Mouse (Mus musculus): ENCODE results near the gene Ccdc85c.

Ccdc85c gene

GRCm38 (mm10) chr12:108178331-108179245 is 96.6 kb downstream of the Ccdc85c start:
- DNase-seq (ENCODE audit: low read depth, low spot score) = peak; percentile 48

DNA sequence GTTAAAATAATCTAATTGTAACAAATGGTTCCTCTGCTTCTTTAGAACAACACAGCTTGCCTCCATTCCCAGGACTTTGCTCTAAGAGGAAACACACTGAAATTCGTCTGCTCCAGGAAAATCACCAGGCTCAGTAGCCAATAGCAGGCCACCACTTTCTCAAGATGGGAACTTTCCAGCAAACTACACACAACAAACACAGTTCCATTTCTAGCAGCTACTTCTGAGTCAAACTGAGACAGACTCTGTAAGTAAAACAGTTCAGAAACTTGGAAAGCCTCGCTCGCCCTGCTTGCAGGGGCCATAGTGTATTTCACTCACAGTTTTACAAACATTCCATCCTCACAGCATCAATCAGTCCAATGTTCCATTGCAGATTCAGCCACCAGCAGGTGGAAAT is 98.9 kb downstream of the Ccdc85c start:
- DNase-seq (ENCODE audit: low read depth, low spot score) = no peak

- DNase-seq (ENCODE audit: low read depth, low spot score) = no peak
Observed at GRCm38 (mm10) chr12:108174606-108175505, 100.4 kb downstream of the Ccdc85c start.

- no peak for DNase-seq (ENCODE audit: low read depth, low spot score)
Observed at GRCm38 (mm10) chr12:108172639-108173038, 102.6 kb downstream of the Ccdc85c start.

DNA sequence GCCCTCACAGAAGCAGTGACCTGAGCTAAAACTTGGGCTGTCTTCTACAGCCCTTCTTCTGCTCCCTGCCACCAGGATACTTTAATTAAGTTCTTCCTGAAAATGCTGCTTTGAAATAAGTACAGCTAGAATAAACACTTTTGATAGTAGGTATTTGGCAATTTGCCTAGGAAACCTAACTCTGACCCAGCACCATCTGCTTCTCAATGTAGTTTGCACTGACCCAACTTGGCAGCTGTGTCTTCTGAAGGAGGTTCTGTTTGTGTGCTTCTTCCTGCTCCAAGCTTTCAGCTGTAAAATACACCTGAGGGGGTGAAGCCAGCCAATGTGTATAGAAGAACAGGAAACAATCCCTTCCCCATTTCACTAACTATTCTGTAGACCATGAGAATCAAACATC is 103.9 kb downstream of the Ccdc85c start:
- DNase-seq (ENCODE audit: low read depth, low spot score) = no peak

DNA sequence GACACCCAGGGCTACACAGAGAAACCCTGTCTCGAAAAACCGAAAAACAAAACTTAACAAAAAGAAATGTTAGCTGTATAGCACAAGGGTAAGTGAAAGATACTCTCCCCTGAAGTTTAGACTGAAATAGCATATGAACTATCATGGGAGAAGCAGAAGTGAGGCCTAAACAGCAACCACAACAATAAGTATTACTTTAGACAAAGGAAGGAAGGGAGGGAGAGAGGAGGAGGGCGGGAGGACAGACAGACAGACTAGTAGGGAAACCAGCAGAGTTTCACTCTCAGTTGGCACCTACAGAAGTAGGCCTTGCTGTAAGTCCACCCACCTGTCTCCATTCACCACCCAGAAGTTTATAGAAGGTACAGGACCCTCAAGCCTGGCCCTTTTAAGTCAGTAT is 104.8 kb downstream of the Ccdc85c start:
- no peak for DNase-seq (ENCODE audit: low read depth, low spot score)

DNA sequence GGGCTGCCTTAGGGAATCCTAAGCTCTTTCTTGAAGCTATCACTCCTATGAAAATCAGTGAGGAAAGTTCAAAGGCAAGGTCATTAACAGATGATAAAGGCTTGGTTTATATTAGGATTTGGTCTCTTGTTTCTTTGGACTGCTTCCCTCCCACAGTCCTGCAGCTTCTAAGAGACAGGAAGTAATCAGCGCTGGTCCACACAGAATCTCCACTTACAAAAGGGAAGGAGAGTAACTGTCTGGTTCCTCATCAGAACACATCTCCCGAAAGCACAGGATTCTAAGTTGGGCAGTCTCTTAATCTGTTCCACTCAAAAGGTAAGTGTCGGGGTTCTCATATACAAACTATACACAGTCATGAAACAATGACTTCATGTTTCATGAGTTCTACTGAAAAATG is 106.3 kb downstream of the Ccdc85c start:
- no peak for DNase-seq (ENCODE audit: low read depth, low spot score)

DNA sequence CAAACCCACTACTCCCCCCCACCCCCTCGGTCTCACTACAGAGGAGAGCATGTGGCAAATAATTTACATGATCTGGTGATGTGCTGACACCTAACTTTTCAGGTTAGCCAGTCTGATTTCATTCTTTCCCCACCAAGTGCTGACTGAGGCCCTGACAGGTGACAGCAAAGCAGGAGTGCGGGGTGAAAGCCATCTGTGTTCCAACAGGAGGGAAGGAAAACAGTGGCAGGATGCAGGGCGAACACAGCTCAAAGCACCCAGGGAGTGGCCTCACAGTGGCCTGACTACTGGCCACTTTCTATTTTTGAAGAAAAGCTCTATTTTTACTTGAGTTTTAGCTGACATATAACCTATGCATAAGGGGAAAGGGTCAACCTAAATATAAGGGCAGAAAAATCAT is 111.5 kb downstream of the Ccdc85c start:
- DNase-seq (ENCODE audit: low read depth, low spot score) = no peak

- peak; percentile 63 for DNase-seq (ENCODE audit: low read depth, low spot score)
Observed at GRCm38 (mm10) chr12:108162036-108162435, 113.2 kb downstream of the Ccdc85c start.

- peak; percentile 16 for DNase-seq (ENCODE audit: low read depth, low spot score)
Observed at GRCm38 (mm10) chr12:108159863-108160262, 115.4 kb downstream of the Ccdc85c start.
